Mouse (Mus musculus) heart, postnatal 25 days (tissue): ENCODE measurements around the gene Mfsd6. TPM values are rescaled to one million over a fixed set of nuclear protein-coding genes. Genes with fewer than 3 reads are reported as not detected.
A peak's percentile ranks its signal among the peaks of the same experiment; 100 is the strongest.

Experiments
- DNase-seq: peaks from one replicate; pipeline ENCODE4 v3.0.0; 2022; ENCODE audit warnings: low spot score
- intact Hi-C: fragments of 180-260 bp; cut with DNase I; formaldehyde crosslinking; loops from one replicate; pipeline ENCODE4 v1.15.1; 2025
- total RNA-seq, 2 experiments: library from RNA; stranded (reverse); gene quantifications; 2 replicates each; pipeline ENCODE4 v1.2.3; 2021

Gene Mfsd6
- total RNA-seq = 10 to 100 TPM; 15.1 to 19.1 TPM

DNA sequence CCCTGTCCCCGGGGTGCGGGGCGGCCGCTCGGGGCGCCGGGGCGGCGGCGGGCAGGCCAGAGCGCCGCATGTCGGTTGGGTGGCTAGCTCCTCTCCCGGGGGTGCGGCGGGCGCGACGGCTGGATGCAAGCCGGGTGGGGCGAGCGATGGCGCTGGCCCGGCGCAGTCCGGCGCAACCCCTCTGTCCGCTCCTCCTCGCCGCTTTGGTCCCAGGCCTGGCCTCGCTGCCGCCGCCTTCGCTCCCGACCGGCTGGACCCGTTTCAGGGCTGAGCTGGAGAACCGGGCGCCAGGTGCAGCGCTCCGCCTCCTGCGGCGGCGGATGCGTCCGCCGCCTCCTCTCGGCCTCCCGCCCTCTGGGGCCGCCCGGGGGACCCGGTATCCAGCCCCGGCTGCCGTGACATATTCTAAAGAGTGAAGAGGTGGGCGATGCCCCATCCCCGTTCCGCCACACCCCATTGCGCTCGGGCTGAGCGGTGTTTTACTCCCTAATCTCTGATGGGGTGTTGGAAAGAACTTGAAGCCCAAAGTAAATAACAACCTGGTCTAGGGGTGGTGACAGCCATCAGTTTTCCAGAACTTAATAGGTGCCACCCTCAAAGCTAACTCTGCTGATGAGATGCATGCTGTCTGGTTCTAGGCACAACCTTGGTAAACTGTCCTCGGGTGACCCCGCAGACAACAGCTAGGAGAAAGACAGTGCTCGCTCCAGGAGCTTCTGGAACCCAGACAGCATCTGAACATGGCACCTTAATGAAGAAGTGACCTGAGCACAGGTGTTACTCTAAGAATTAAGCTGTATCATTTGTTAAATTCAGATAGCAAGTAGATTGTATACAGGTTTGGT, at the start of gene Mfsd6:
Gene Mfsd6, minus strand, starts transcription at position 407 of the 845 bp plus-strand sequence.
- DNase-seq = peak; percentile 35
- intact Hi-C loops = loop anchor here (5.0 kb wide), 2 partner anchors 50 to 80 kb away; no protein-coding TSS in a partner anchor

GRCm38 (mm10) chr1:52765176-52766111, 38.2 kb upstream of the Mfsd6 start:
- intact Hi-C loops = no loop called here
- no peak for DNase-seq

- intact Hi-C loops = no loop called here
- no peak for DNase-seq
These were observed 36.9 kb upstream of the Mfsd6 start for GRCm38 (mm10) chr1:52763894-52764809.

DNA sequence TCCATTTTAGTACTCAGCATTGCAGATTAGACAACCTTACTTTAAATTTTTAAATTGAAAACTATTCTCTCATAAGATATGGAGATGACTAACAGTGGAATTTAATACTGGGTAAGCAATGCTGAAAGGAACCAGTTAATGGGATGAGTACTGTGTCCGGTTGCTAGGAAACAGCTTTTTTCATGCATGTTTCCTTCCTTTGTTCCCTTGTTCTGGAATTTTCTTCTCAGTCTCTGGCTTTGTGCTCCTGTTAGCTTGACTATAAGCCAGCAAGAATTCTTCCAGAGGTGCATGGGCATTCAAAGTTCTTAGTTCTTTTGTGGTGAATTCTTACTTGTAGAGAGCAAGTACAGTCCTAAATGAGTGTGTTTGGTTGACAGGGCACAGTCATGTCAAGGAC, 30.9 kb upstream of the Mfsd6 start:
- intact Hi-C loops = no loop called here
- no peak for DNase-seq

- no peak for DNase-seq
- intact Hi-C loops = no loop called here
These were observed 27.1 kb upstream of the Mfsd6 start for GRCm38 (mm10) chr1:52754331-52754730.

DNA sequence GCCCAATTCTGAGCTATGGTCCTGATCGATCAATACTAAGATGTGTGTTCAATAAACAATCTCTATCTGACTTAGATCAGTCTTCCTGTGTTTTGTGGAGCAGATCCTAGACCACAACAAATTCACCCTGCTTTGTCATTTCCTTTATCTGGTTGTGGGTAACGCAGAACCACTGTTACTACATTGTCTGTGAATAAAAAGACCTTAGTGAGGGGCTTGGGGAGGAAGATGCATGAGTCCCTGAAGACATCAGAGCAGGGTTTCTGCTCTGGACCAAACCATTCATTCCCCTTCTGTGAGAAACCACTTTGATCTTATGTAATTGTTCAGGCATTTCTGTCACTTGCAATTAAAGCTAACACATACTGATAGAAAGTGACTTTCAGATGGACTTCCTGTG, 26.6 kb upstream of the Mfsd6 start:
- no peak for DNase-seq
- intact Hi-C loops = no loop called here

DNA sequence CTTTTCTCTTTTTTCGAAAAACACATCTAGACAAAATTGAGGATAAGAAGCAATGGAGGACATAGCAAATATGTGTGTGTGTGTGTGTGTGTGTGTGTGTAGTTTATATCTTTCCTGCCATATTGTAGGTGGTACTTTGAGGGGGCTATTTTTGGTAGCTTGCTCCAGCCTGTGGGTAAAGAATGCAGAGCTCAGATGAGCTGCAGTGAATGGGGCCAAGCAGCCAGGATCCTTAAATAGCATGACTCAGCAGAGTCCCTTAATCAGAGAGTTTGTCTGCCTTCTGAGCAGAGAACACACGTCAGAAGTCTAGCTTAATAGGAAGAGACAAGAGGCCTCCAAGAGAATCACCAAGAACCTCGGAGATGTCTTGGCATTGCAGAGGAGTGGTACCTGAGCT, 25.4 kb upstream of the Mfsd6 start:
- DNase-seq = no peak
- intact Hi-C loops = no loop called here

DNA sequence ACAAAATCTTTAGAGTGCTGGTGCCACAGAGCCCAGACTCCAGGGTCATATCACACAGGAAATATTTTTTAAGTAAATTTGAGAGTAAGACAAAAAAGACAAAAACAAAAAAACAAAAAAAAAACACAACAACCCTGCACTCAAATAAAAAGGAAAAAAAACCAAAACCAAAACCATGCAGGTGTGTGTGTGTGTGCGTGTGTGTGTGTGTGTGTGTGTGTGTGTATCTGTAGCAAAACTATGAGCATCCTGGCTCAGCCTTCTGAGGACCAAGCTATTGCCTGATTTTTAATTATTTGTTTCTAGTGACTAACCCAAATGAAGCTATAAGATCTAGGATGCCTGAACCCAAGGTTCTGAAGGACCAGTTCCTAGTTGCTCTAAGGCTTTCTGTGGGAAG, 24.4 kb upstream of the Mfsd6 start:
- intact Hi-C loops = no loop called here
- DNase-seq = no peak

- DNase-seq = no peak
These were observed 22.7 kb upstream of the Mfsd6 start for GRCm38 (mm10) chr1:52749978-52750377.

GRCm38 (mm10) chr1:52748260-52748659, 21.0 kb upstream of the Mfsd6 start:
- no peak for DNase-seq
- intact Hi-C loops = loop anchor here (5.0 kb wide), 2 partner anchors 69 to 451 kb away; partner anchors contain the start of gene Inpp1

More at GRCm38 (mm10) chr1:52749978-52750377, 22.7 kb upstream of the Mfsd6 start:
- intact Hi-C loops = loop anchor here (1.0 to 5.0 kb wide), 3 partner anchors 67 to 453 kb away; partner anchors contain the start of gene Inpp1

DNA sequence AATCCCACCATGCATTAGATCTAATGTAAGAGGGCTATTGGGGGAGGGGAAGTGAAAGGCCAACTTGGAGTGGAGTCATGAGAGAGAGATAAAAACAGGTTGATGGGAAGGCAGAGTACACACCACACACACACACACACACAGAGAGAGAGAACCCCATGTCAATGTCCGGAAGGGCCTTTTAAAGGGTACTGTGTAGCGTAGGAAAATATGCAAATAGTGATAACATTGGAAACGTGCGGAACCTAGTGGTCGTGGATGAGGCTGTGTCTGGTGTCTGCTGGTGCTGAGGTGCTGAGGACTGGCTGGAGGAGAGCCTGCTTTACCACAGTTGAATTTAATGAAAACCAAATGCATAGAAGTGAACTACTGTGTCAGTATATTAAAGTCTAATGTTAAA, 15.3 kb upstream of the Mfsd6 start:
- DNase-seq = no peak
- intact Hi-C loops = no loop called here

DNA sequence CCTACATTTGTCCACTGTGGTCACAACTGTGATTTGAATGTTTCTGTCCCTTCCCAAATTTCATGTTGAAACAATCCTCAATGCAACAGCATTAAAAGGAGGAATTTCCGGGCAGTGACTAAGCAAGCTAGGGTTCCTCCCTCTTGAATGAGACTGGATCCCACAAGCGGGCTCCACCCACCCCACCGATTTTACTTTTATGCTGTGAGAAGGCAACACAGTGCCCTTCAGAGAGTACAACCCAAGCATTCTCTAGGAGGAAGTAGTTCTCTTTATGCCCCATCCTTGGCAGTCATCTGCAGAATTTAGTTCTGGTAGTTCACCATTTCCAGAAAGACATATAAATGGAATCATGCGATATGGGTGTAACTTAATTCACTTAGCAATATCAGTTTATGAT, 6.9 kb upstream of the Mfsd6 start:
- no peak for DNase-seq
- intact Hi-C loops = no loop called here

- no peak for DNase-seq
- intact Hi-C loops = no loop called here
These were observed 3.0 kb upstream of the Mfsd6 start for GRCm38 (mm10) chr1:52730258-52730657.

- intact Hi-C loops = loop anchor here (5.0 kb wide), 2 partner anchors 52 to 82 kb away; no protein-coding TSS in a partner anchor
- DNase-seq = no peak
These were observed 1.7 kb upstream of the Mfsd6 start for GRCm38 (mm10) chr1:52728857-52729489.

DNA sequence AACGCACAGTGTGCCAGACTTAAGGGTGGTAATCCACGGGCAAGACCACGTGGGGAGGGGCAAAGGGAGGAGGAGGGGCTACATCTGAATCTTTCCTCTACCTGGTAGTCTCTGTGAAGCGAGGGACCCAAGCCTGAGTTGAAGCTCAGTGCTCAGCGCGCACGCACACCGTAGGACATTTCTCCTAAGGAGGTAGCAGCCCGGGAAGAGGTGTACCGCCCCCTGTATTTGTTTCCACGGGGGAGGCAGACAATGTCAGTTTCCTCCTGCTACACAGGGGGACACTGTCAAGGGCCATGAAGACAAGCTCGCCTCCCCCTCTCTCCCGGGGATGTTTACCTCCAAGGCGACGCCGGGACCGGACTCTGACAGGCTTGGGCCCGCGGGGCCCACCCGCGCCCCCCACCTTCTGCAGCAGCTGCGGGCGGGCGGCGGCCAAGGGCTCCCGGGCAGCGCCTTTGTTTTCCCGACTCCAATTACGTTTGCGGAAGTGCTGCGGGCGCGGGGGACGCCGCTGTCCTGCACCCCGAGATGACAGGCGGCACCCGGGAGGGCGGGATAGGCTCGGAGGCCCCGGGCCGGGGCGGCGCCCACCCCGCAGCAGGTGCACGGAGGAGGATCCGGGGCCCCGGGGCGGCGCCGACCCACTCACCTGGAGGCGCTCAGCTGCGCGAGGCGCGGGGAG, 749 bp downstream of the Mfsd6 start:
- intact Hi-C loops = loop anchor here (5.0 kb wide), 2 partner anchors 49 to 79 kb away; no protein-coding TSS in a partner anchor
- DNase-seq = peak; percentile 54

GRCm38 (mm10) chr1:52722586-52722985, 4.7 kb downstream of the Mfsd6 start:
- intact Hi-C loops = no loop called here
- DNase-seq = no peak

GRCm38 (mm10) chr1:52719096-52719495, 8.2 kb downstream of the Mfsd6 start:
- intact Hi-C loops = no loop called here
- no peak for DNase-seq

- intact Hi-C loops = no loop called here
- no peak for DNase-seq
These were observed 9.1 kb downstream of the Mfsd6 start for GRCm38 (mm10) chr1:52718068-52718748.
